Mouse (Mus musculus) gonadal fat pad, adult 2 months (tissue): Measurements from ENCODE around the gene C3. TPM values are rescaled to one million over a fixed set of nuclear protein-coding genes. Genes with fewer than 3 reads are reported as not detected.

Source experiments
- DNase-seq: peaks from one replicate; pipeline ENCODE4 v3.0.0-alpha.2; 2012; ENCODE audit warnings: low read depth
- polyA plus RNA-seq: library from polyadenylated mRNA; depleted of rRNA; stranded (reverse); fragments of >200 nt; gene quantifications from 2 replicates; pipeline ENCODE4 v1.2.3, GENCODE M21; 2012; rRNA removed

C3 gene
- polyA plus RNA-seq, 1 experiment = 194 TPM

DNA sequence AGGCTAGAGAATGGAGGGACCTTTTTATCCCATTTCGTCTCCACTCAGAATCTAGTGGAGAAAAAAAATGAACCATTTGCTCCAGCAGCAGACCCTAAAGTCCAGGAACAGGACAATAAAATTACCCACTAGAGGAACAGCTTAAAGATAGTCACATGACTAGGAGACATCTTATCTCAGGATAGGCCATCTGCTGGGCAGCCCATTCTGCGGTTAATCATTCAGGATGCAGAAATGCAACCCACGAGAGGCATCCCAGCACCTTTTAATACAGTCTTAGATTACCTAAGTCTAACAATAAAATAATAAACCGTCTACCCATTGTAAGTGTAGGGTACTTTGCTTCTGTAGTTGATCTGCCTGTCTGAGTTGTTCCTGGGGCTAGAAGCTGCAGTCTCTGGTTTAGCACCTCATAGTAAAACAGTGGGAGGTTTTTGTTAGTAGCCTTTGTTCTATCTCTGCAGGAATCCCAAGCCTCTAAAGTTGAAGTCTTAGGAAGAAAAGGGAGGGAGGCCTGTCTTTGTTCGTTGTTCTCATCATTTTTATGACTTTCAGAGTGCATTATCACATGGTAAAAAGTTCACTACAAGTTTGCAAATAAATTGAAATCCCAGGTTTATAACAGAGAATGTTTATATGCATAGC, 57.2 kb downstream of the C3 start:
- no peak for DNase-seq

GRCm38 (mm10) chr17:57166800-57167791, 60.8 kb downstream of the C3 start:
- no peak for DNase-seq

Other genes with a start within 250 kb of the C3 start
- gene Acer1, start 246.0 kb downstream of the C3 start, polyA plus RNA-seq = not detected in 2 replicates
- gene Clpp, start 237.8 kb downstream of the C3 start, polyA plus RNA-seq = 171 and 183 TPM in 2 replicates
- gene Alkbh7, start 230.8 kb downstream of the C3 start, polyA plus RNA-seq = 32.3 and 38.3 TPM in 2 replicates
- not detected in 2 replicates for gene Pspn, start 228.1 kb downstream of the C3 start, polyA plus RNA-seq
- gene Gtf2f1, start 216.8 kb downstream of the C3 start, polyA plus RNA-seq = 32.5 and 37.8 TPM in 2 replicates
- gene Gm17949, start 216.7 kb downstream of the C3 start, polyA plus RNA-seq = 0.20 and 0.47 TPM in 2 replicates
- 44.9 and 61.6 TPM in 2 replicates for gene Khsrp, start 196.6 kb downstream of the C3 start, polyA plus RNA-seq
- 0.12 and 0.29 TPM in 2 replicates for gene Slc25a41, start 186.5 kb downstream of the C3 start, polyA plus RNA-seq
- gene Crb3, start 169.0 kb downstream of the C3 start, polyA plus RNA-seq = 38.7 and 47.6 TPM in 2 replicates
- 49.0 and 61.9 TPM in 2 replicates for gene Slc25a23, start 168.3 kb downstream of the C3 start, polyA plus RNA-seq
- gene Dennd1c, start 149.6 kb downstream of the C3 start, polyA plus RNA-seq = 5.0 and 5.4 TPM in 2 replicates
- gene Tubb4a, start 140.4 kb downstream of the C3 start, polyA plus RNA-seq = 2.5 and 4.3 TPM in 2 replicates
- 0.55 and 0.58 TPM in 2 replicates for gene Tnfsf9, start 122.8 kb downstream of the C3 start, polyA plus RNA-seq
- gene Cd70, start 78.4 kb downstream of the C3 start, polyA plus RNA-seq = not detected in 2 replicates
- 0.24 and 0.32 TPM in 2 replicates for gene Tnfsf14, start 34.0 kb downstream of the C3 start, polyA plus RNA-seq
- 77.8 and 78.2 TPM in 2 replicates for gene Gpr108, start 20.3 kb upstream of the C3 start, polyA plus RNA-seq
- 27.5 and 33.1 TPM in 2 replicates for gene Trip10, start 21.3 kb upstream of the C3 start, polyA plus RNA-seq
- gene Vav1, start 51.0 kb upstream of the C3 start, polyA plus RNA-seq = 2.9 and 3.1 TPM in 2 replicates
- gene Adgre1, start 130.6 kb upstream of the C3 start, polyA plus RNA-seq = 21.6 and 22.2 TPM in 2 replicates